ENCODE assay signal across 32 mouse cellular contexts in genomic region chr1:136253472-136253871, GRCm38 (mm10). TPM values are rescaled to one million over a fixed set of nuclear protein-coding genes. Genes with fewer than 3 reads are reported as not detected.
A peak's percentile ranks its signal among the peaks of the same experiment; 100 is the strongest.
DNase-seq lines count a peak whose midpoint lies in the region; ATAC-seq and TF ChIP-seq lines count a peak whose summit lies in the region.
"Had no signal": no experiment of that assay in that cellular context is flagged by ENCODE, and none has a peak within 500 bp of the region (broad histone marks: within the 10 kb centered on the region; RNA-seq: fewer than 3 reads in every experiment).

No protein-coding gene starts in this region.

- 29% methylated on average over 2 of the region's 2 CpGs for WGBS in embryonic facial prominence, embryonic 14.5 days
- WGBS in embryonic facial prominence, embryonic 10.5 days = 22% methylated on average over 2 of the region's 2 CpGs
- WGBS in forebrain, embryonic 10.5 days = 47% methylated on average over 2 of the region's 2 CpGs

- peaks cover 15% of the 10 kb centered on the region for H3K27me3 ChIP-seq in embryonic facial prominence, embryonic 14.5 days (replicated peaks; ENCODE audit: control insufficient read depth, insufficient read depth, low read length)
- H3K27me3 ChIP-seq in embryonic facial prominence, embryonic 10.5 days (replicated peaks; ENCODE audit: low read depth, poor library complexity, severe bottlenecking) = peaks cover 35% of the 10 kb centered on the region
- H3K27me3 ChIP-seq in MEL (ENCODE audit: control insufficient read depth in 1 of 2, insufficient read depth in 2 of 2, low read length in 2 of 2) = no peaks in the 10 kb centered on the region
- no peaks in the 10 kb centered on the region for H3K27me3 ChIP-seq in myocyte (ENCODE audit: control insufficient read depth, insufficient read depth, insufficient read length)
- peaks cover 37% of the 10 kb centered on the region for H3K27me3 ChIP-seq in forebrain, embryonic 10.5 days (ENCODE audit: poor library complexity, severe bottlenecking)

- no peak overlapping the region for H3K4me2 ChIP-seq in embryonic facial prominence, embryonic 14.5 days (ENCODE audit: low read depth, low read length)
- peak overlapping the region; percentile 31 for H3K4me2 ChIP-seq in myocyte (ENCODE audit: low read depth)
- H3K4me2 ChIP-seq: heart, embryonic 12.5 days; hindbrain, embryonic 12.5 days; limb, embryonic 15.5 days; liver, embryonic 15.5 days; stomach, embryonic 15.5 days had no signal

- H3K79me2 ChIP-seq in MEL (ENCODE audit: control insufficient read depth, insufficient read depth, low read length, poor library complexity) (no peaks in the 10 kb centered on the region), myocyte (ENCODE audit: control insufficient read depth, insufficient read depth) (no peaks in the 10 kb centered on the region)

- H3K4me3 ChIP-seq in embryonic facial prominence, embryonic 14.5 days (ENCODE audit: low read depth, low read length) = no peak overlapping the region
- H3K4me3 ChIP-seq in embryonic facial prominence, embryonic 10.5 days = no peak overlapping the region
- H3K4me3 ChIP-seq in MEL (ENCODE audit: control insufficient read depth in 1 of 2, insufficient read depth in 1 of 2, low read depth in 2 of 2, low read length in 2 of 2) (no peak overlapping the region), myocyte (no peak overlapping the region)
- no peak overlapping the region for H3K4me3 ChIP-seq in forebrain, embryonic 10.5 days
- H3K4me3 ChIP-seq: heart, embryonic 12.5 days; hindbrain, embryonic 12.5 days; left cerebral cortex, adult 2 months; limb, embryonic 15.5 days; liver, embryonic 15.5 days; midbrain, embryonic 10.5 days; stomach, embryonic 15.5 days had no signal

- no peaks in the 10 kb centered on the region for H3K9me3 ChIP-seq in embryonic facial prominence, embryonic 14.5 days (ENCODE audit: control insufficient read depth, low read length)
- H3K9me3 ChIP-seq in embryonic facial prominence, embryonic 10.5 days = no peaks in the 10 kb centered on the region
- no peaks in the 10 kb centered on the region for H3K9me3 ChIP-seq in MEL (replicated peaks; ENCODE audit: insufficient read depth, low read length)
- H3K9me3 ChIP-seq in forebrain, embryonic 10.5 days = no peaks in the 10 kb centered on the region
- H3K9me3 ChIP-seq: heart, embryonic 12.5 days; hindbrain, embryonic 12.5 days; limb, embryonic 15.5 days; liver, embryonic 15.5 days; midbrain, embryonic 10.5 days; stomach, embryonic 15.5 days had no signal

- TF ChIP-seq CTCF in MEL (IDR thresholded peaks at IDR 0.05 in 2 of 3, conservative IDR thresholded peaks at IDR 0.05 in 1 of 3; ENCODE audit: control insufficient read depth in 1 of 3, insufficient read depth in 1 of 3, low read depth in 2 of 3, low read length in 3 of 3, poor library complexity in 1 of 3, severe bottlenecking in 1 of 3) = no peak

- no peak for ATAC-seq in embryonic facial prominence, embryonic 14.5 days (ENCODE audit: low read depth)
- ATAC-seq: activated CD4-positive, CD25-positive, alpha-beta regulatory T cell, adult 4 months; CD4-positive, CD25-positive, alpha-beta regulatory T cell, adult 4 months; midbrain, embryonic 16.5 days had no signal

- H3ac ChIP-seq in myocyte (ENCODE audit: control insufficient read depth, insufficient read length) = no peak overlapping the region

- no peak overlapping the region for H3K9ac ChIP-seq in embryonic facial prominence, embryonic 14.5 days (ENCODE audit: low read depth, low read length)
- no peak overlapping the region for H3K9ac ChIP-seq in MEL (ENCODE audit: control insufficient read depth, low read depth, low read length, poor library complexity, severe bottlenecking)
- H3K9ac ChIP-seq: heart, embryonic 12.5 days; hindbrain, embryonic 12.5 days; limb, embryonic 15.5 days; liver, embryonic 15.5 days; stomach, embryonic 15.5 days had no signal

- H3K36me3 ChIP-seq in embryonic facial prominence, embryonic 14.5 days (ENCODE audit: control insufficient read depth, insufficient read depth, low read length) = no peaks in the 10 kb centered on the region
- no peaks in the 10 kb centered on the region for H3K36me3 ChIP-seq in embryonic facial prominence, embryonic 10.5 days (replicated peaks)
- H3K36me3 ChIP-seq in MEL (ENCODE audit: control insufficient read depth in 1 of 2, insufficient read depth in 2 of 2, low read length in 2 of 2) (peaks cover 0 to 15% of the 10 kb centered on the region in 2 experiments; a peak in 2 of 4 replicates), myocyte (ENCODE audit: control insufficient read depth, insufficient read depth) (no peaks in the 10 kb centered on the region)
- no peaks in the 10 kb centered on the region for H3K36me3 ChIP-seq in forebrain, embryonic 10.5 days (replicated peaks)
- H3K36me3 ChIP-seq: heart, embryonic 12.5 days; hindbrain, embryonic 12.5 days; limb, embryonic 15.5 days; liver, embryonic 15.5 days; midbrain, embryonic 10.5 days; stomach, embryonic 15.5 days had no signal

- no peak for TF ChIP-seq POLR2A in MEL (IDR thresholded peaks at IDR 0.05; ENCODE audit: control insufficient read depth in 1 of 2, insufficient read depth in 1 of 2, low read depth in 1 of 2, low read length in 2 of 2, poor library complexity in 1 of 2)
- no peak for TF ChIP-seq POLR2A in myocyte (IDR thresholded peaks at IDR 0.05; ENCODE audit: insufficient read length, low read depth)

- TF ChIP-seq EP300 in MEL (IDR thresholded peaks at IDR 0.05; ENCODE audit: low read depth in 1 of 2, low read length in 2 of 2) = no peak

- TF ChIP-seq RAD21 in MEL (IDR thresholded peaks at IDR 0.05; ENCODE audit: low read depth, low read length) = no peak

- H3K27ac ChIP-seq in embryonic facial prominence, embryonic 14.5 days (replicated peaks; ENCODE audit: low read depth, low read length) = no peak overlapping the region
- H3K27ac ChIP-seq in embryonic facial prominence, embryonic 10.5 days (replicated peaks) = no peak overlapping the region
- H3K27ac ChIP-seq in MEL (ENCODE audit: control insufficient read depth, low read depth, low read length) = no peak overlapping the region
- no peak overlapping the region for H3K27ac ChIP-seq in forebrain, embryonic 10.5 days
- H3K27ac ChIP-seq: hindbrain, embryonic 12.5 days; left cerebral cortex, adult 2 months; limb, embryonic 15.5 days; liver, embryonic 15.5 days; midbrain, embryonic 10.5 days; stomach, embryonic 15.5 days had no signal

- DNase-seq in embryonic facial prominence, embryonic 14.5 days (ENCODE audit: low spot score) = peak; percentile 44
- no peak for DNase-seq in embryonic facial prominence, embryonic 10.5 days (ENCODE audit: low spot score)
- DNase-seq in MEL (ENCODE audit: low read depth, low spot score) = peak; percentile 27
- peak; percentile 29 to 67 for DNase-seq in thymus, postnatal 36 days
- DNase-seq in forebrain, embryonic 10.5 days (ENCODE audit: extremely low spot score, low spot score) = no peak
- no peak for DNase-seq in testis, postnatal 10 days (ENCODE audit: low spot score)
- DNase-seq in embryo, embryonic 9.5 days (ENCODE audit: extremely low spot score) = no peak
- DNase-seq: adrenal gland, adult 8-10 months; cerebellum, adult 18-20 months; cerebellum, postnatal 25 days; embryo, embryonic 11 days; gastrocnemius, postnatal 25 days; heart, adult 18-20 months; heart, postnatal 14 days; kidney, adult 2 months; kidney, postnatal 10 days; lung, postnatal 4 days had no signal

- no peaks in the 10 kb centered on the region; the same call in 1 of the 2 replicates for H3K4me1 ChIP-seq in embryonic facial prominence, embryonic 14.5 days (ENCODE audit: control insufficient read depth, insufficient read depth, low read length)
- H3K4me1 ChIP-seq in embryonic facial prominence, embryonic 10.5 days = peaks cover 15% of the 10 kb centered on the region
- H3K4me1 ChIP-seq in MEL (ENCODE audit: control insufficient read depth in 1 of 2, insufficient read depth in 2 of 2, low read length in 2 of 2) = peaks cover 9 to 21% of the 10 kb centered on the region in 2 experiments
- H3K4me1 ChIP-seq in forebrain, embryonic 10.5 days = peaks cover 15% of the 10 kb centered on the region
- H3K4me1 ChIP-seq: limb, embryonic 15.5 days; liver, embryonic 15.5 days; stomach, embryonic 15.5 days had no signal

TF ChIP-seq in MEL, 35 proteins besides CTCF, POLR2A, EP300 and RAD21 (continues in another document):
- no peak for TF ChIP-seq JUND (IDR thresholded peaks at IDR 0.05; ENCODE audit: low read depth, low read length)
- no peak for TF ChIP-seq ELF1 (IDR thresholded peaks at IDR 0.05; ENCODE audit: low read depth, low read length)

TF ChIP-seq in myocyte, 11 proteins besides CTCF, POLR2A, EP300 and RAD21 (continues in another document):
- peak; percentile 2 for TF ChIP-seq TCF3 (IDR thresholded peaks at IDR 0.05; ENCODE audit: insufficient read length, low read depth)
- peak; percentile 33 for TF ChIP-seq TCF12 (IDR thresholded peaks at IDR 0.05; ENCODE audit: insufficient read depth, poor library complexity, severe bottlenecking)
- TF ChIP-seq USF1 (IDR thresholded peaks at IDR 0.05; ENCODE audit: low read depth) = no peak

RNA-seq across cellular contexts. Expression of gene Gpr25, which starts 7.2 kb away (rescaled TPM):
- polyA plus RNA-seq in embryonic facial prominence, embryonic 14.5 days (2014; fragmentation: Nextera tagmentation; extraction: Ambion mirVana) = not detected in 2 replicates
- not detected in 2 replicates for polyA plus RNA-seq in embryonic facial prominence, embryonic 10.5 days (2016; fragmentation: Nextera tagmentation; extraction: Ambion mirVana)
- total RNA-seq in MEL (2012; rRNA removed) = not detected in 2 replicates
- polyA plus RNA-seq in MEL (2012; ENCODE audit: insufficient read depth in 1 of 2, insufficient read length in 2 of 2, low read depth in 1 of 2, low replicate concordance in 2 of 2, missing spikeins in 1 of 2) = not detected
- 0.18 TPM for polyA plus RNA-seq in myocyte (2012; fragmentation: generic; extraction: Trizol)
- polyA plus RNA-seq in forebrain, embryonic 10.5 days (2016; fragmentation: Nextera tagmentation; extraction: Ambion mirVana) = not detected in 2 replicates
- total RNA-seq: ES-E14; gastrocnemius, postnatal 25 days; heart, adult 18-20 months; heart, postnatal 14 days had no signal
- polyA plus RNA-seq: activated CD4-positive, CD25-positive, alpha-beta regulatory T cell, adult 4 months; CD4-positive, CD25-positive, alpha-beta regulatory T cell, adult 4 months; heart, embryonic 12.5 days; hindbrain, embryonic 12.5 days; intestine, embryonic 14.5 days; limb, embryonic 15.5 days; liver, embryonic 15.5 days; lung, embryonic 16.5 days; midbrain, embryonic 10.5 days; stomach, embryonic 15.5 days had no signal

RNA-seq across cellular contexts. Expression of gene Inava, which starts 19.4 kb away (rescaled TPM):
- 8.0 and 10.8 TPM in 2 replicates for polyA plus RNA-seq in embryonic facial prominence, embryonic 14.5 days (2014; fragmentation: Nextera tagmentation; extraction: Ambion mirVana)
- polyA plus RNA-seq in embryonic facial prominence, embryonic 10.5 days (2016; fragmentation: Nextera tagmentation; extraction: Ambion mirVana) = 24.1 and 26.4 TPM in 2 replicates
- 0.12 and 0.13 TPM in 2 replicates for total RNA-seq in MEL (2012; rRNA removed)
- polyA plus RNA-seq in MEL (2012; ENCODE audit: insufficient read depth in 1 of 2, insufficient read length in 2 of 2, low read depth in 1 of 2, low replicate concordance in 2 of 2, missing spikeins in 1 of 2) (under 1 TPM in 1 of 2 experiments, not detected in 1; 0.65 TPM), myocyte (2012; fragmentation: generic; extraction: Trizol) (11.1 TPM)
- 21.2 and 23.2 TPM in 2 replicates for polyA plus RNA-seq in forebrain, embryonic 10.5 days (2016; fragmentation: Nextera tagmentation; extraction: Ambion mirVana)
- total RNA-seq: gastrocnemius, postnatal 25 days; heart, adult 18-20 months had no signal
- polyA plus RNA-seq: activated CD4-positive, CD25-positive, alpha-beta regulatory T cell, adult 4 months had no signal

RNA-seq across cellular contexts. Expression of gene Mroh3, which starts 40.8 kb away (rescaled TPM):
- polyA plus RNA-seq in embryonic facial prominence, embryonic 14.5 days (2014; fragmentation: Nextera tagmentation; extraction: Ambion mirVana) = not detected in 2 replicates
- 0.42 and 0.58 TPM in 2 replicates for polyA plus RNA-seq in embryonic facial prominence, embryonic 10.5 days (2016; fragmentation: Nextera tagmentation; extraction: Ambion mirVana)
- not detected in 2 replicates for total RNA-seq in MEL (2012; rRNA removed)
- polyA plus RNA-seq in MEL (2012; ENCODE audit: insufficient read depth in 1 of 2, insufficient read length in 2 of 2, low read depth in 1 of 2, low replicate concordance in 2 of 2, missing spikeins in 1 of 2) (not detected), myocyte (2012; fragmentation: generic; extraction: Trizol) (0.16 TPM)
- polyA plus RNA-seq in forebrain, embryonic 10.5 days (2016; fragmentation: Nextera tagmentation; extraction: Ambion mirVana) = 0.27 and 0.28 TPM in 2 replicates
- total RNA-seq: adrenal gland, adult 8-10 months; gastrocnemius, postnatal 25 days; heart, adult 18-20 months; heart, postnatal 14 days had no signal
- polyA plus RNA-seq: activated CD4-positive, CD25-positive, alpha-beta regulatory T cell, adult 4 months; CD4-positive, CD25-positive, alpha-beta regulatory T cell, adult 4 months; heart, embryonic 12.5 days; limb, embryonic 15.5 days; liver, embryonic 15.5 days; lung, embryonic 16.5 days; midbrain, embryonic 10.5 days; midbrain, embryonic 16.5 days; neural tube, embryonic 14.5 days had no signal

Comparison
In these comparisons a context has a peak if more than half of its experiments do, and no peak if none do; other contexts are left out.
1. DNase-seq: peak in embryonic facial prominence, embryonic 14.5 days (single experiment), MEL (single experiment) and thymus, postnatal 36 days (2 of 2); none in embryonic facial prominence, embryonic 10.5 days (single experiment), forebrain, embryonic 10.5 days (single experiment), testis, postnatal 10 days (single experiment) and embryo, embryonic 9.5 days (single experiment).